Mouse (Mus musculus): ENCODE results near the gene Tgfb2. TPM values are rescaled to one million over a fixed set of nuclear protein-coding genes. Genes with fewer than 3 reads are reported as not detected.

Gene Tgfb2
- polyA plus RNA-seq, 1 experiment = 0.10 TPM

GRCm38 (mm10) chr1:186585571-186586164, 120.1 kb downstream of the Tgfb2 start:
- TF ChIP-seq GATA1 (IDR thresholded peaks at IDR 0.05; ENCODE audit: low read length) = no peak

- TF ChIP-seq GATA1 (IDR thresholded peaks at IDR 0.05; ENCODE audit: low read length) = no peak
Observed at GRCm38 (mm10) chr1:186583933-186584332, 121.9 kb downstream of the Tgfb2 start.

- no peak for TF ChIP-seq GATA1 (IDR thresholded peaks at IDR 0.05; ENCODE audit: low read length)
Observed at GRCm38 (mm10) chr1:186582113-186582512, 123.7 kb downstream of the Tgfb2 start.

DNA sequence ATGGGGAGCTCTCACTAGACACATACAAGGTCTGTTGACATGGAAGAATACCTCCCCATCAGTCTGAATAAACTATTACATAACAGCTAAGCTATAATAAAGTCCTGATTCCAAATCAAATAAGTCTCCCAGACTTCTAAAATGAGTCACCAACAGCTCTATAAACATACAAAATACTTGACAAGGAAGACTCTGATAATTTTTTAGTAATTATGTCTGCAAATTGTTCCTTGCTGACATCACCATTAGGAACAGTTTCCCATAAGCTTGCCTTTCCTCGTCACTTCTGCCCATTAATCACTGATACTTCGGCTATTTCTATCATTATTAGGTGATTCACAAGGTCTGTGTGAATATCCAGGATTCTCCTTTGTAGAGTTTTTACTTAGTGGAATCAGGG, 124.1 kb downstream of the Tgfb2 start:
- TF ChIP-seq GATA1 (IDR thresholded peaks at IDR 0.05; ENCODE audit: low read length) = no peak

- TF ChIP-seq GATA1 (IDR thresholded peaks at IDR 0.05; ENCODE audit: low read length) = no peak
Observed at GRCm38 (mm10) chr1:186581114-186581513, 124.7 kb downstream of the Tgfb2 start.

GRCm38 (mm10) chr1:186577302-186577701, 128.5 kb downstream of the Tgfb2 start:
- TF ChIP-seq GATA1 (IDR thresholded peaks at IDR 0.05; ENCODE audit: low read length) = no peak

GRCm38 (mm10) chr1:186575629-186576028, 130.2 kb downstream of the Tgfb2 start:
- no peak for TF ChIP-seq GATA1 (IDR thresholded peaks at IDR 0.05; ENCODE audit: low read length)

GRCm38 (mm10) chr1:186575074-186575473, 130.7 kb downstream of the Tgfb2 start:
- TF ChIP-seq GATA1 (IDR thresholded peaks at IDR 0.05; ENCODE audit: low read length) = no peak

Other genes with a start within 250 kb of the Tgfb2 start
- gene Rrp15, start 43.4 kb upstream of the Tgfb2 start, polyA plus RNA-seq (2012) = 11.6 and 15.1 TPM in 2 replicates